Mouse (Mus musculus) adrenal gland, postnatal 36 days (tissue): ENCODE data around the gene Pkn2. TPM values are rescaled to one million over a fixed set of nuclear protein-coding genes. Genes with fewer than 3 reads are reported as not detected.

Experiments used
- DNase-seq, 2 experiments: peaks; one replicate each; pipeline ENCODE4 v3.0.0; 2021; ENCODE audit warnings: mixed read lengths in 1 of 2
- total RNA-seq, 2 experiments: library from RNA; stranded (reverse); gene quantifications; 2 replicates each; pipeline ENCODE4 v1.2.3; 2021

Gene Pkn2
- total RNA-seq, 2 experiments from 2014 or later = 72.5 to 78.5 TPM

GRCm38 (mm10) chr3:142743973-142744898, 137.6 kb downstream of the Pkn2 start:
- peak; percentile 40 to 62 for DNase-seq

Other genes starting within 250 kb of the Pkn2 start
- gene Kyat3, start 181.0 kb downstream of the Pkn2 start, total RNA-seq = 10 to 100 TPM; 15.7 to 36.3 TPM
- 10 to 100 TPM; 65.0 to 65.6 TPM for gene Gtf2b, start 117.0 kb downstream of the Pkn2 start, total RNA-seq